Mouse (Mus musculus) lung, adult 2 months (tissue): ENCODE measurements at regions not wholly inside any gene's neighbourhood (a gene's known extent, or its start where the extent isn't known, plus 50 kb on each side); places are given as distances from the start of the nearest gene placed in this dataset.

ENCODE experiments used
- CTCF ChIP-seq: fragments of 200-500 bp; IDR thresholded peaks from 2 replicates; pipeline ENCODE4 v1.5.1; 2011; ENCODE audit warnings: mild to moderate bottlenecking, low read length, control low read depth; ENCODE audit not compliant: insufficient read depth
- POLR2A ChIP-seq: fragments of 200-500 bp; IDR thresholded peaks from 2 replicates; pipeline ENCODE4 v1.6.1; 2011; ENCODE audit warnings: low read depth, mild to moderate bottlenecking, control low read depth, low read length, borderline replicate concordance; ENCODE audit errors: extremely low read depth

DNA sequence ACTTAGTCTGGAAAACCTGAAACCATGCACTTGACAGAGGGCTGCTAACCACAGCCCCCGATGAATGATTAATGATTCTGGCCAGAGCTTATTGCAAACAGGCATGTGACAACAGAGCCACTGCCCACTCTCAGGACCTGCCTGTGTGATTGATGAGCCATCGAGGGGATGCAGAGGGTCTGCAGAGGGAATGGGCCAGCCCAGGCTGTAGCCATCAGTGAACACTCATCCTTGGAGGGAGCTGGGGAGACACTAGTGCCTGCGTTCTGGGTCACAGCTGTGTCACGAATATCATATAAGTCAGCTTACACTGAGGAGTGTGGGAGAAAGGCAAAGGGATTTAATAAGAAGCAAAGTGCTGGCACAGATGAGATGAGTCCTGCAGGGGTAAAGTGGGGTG is 100.8 kb upstream of the Ldah start:
- no peak for TF ChIP-seq CTCF
- no peak for TF ChIP-seq POLR2A
